Mouse (Mus musculus): ENCODE measurements around the gene Strbp. TPM values are rescaled to one million over a fixed set of nuclear protein-coding genes. Genes with fewer than 3 reads are reported as not detected.

Gene Strbp
- total RNA-seq (2021) (10 to 100 TPM; 57.0 to 61.7 TPM), polyA plus RNA-seq (2012; rRNA removed) (1.5 TPM in 2 replicates)
- long read RNA-seq, transcript Strbp-202 (18 exons, 3,144 nt): major isoform, 32 of 44 reads
- long read RNA-seq, partial matches to known transcripts: 0 of 44 reads
- long read RNA-seq, other reads (novel, unspliced or antisense): 12 of 44 reads

DNA sequence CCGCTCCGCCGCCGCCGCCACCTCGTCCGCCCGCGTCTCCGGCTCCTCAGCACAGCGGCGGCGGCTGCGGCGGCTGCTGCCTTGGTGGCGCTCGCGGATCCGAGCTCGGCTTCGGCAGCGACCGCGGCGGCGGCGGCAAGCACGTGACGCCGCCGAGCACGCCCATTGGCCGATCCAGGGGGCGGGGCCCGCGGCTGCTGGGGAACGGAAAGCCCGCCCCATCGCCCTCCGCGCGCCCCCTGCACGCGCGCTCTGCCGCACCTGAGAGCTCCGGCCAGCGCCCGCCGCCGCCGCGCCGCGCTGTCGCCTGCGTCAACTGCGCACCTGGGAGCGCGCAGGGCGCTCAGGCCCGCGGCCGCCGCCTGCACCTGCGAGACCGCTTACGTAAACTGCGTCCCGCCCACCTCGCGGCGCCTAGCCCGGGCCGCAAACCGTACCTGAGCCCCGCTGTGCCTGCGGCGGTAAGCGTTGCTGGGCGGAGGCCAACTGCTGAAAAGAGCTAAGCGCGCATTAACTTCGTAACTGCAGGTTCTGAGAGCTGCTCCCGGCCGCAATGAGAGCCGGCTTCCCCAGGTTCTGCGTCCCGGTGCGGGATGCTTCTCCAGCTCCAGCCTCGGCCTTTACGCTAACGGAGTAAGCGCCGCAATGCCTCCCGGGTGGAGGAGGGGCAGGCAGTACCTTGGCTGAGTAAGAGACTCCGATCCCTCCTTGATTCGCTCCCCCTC lies at the start of gene Strbp:
TSS of gene Strbp (minus strand) at position 630 of the 725 bp plus-strand sequence.
- peak; percentile 96 for DNase-seq

DNA sequence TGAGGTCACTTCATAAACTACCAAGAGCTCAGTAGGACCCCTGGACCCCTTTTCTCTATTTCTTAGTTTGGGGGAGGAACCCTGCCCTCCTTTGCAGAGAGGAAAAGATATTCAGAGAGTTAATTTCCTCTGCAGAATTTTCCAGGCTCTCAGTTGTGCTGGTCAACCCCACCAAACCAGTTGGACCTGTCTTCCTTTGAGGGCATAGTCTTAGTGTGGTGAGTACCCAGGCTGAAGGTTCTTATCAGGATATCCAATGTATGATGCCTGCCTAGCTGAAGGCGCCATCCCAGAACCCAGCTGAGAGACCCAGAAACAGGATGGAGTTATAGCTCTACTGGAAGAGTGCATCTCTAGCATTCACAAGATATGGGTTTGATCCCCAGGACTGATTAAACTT lies 47.5 kb upstream of the Strbp start:
- no peak for DNase-seq

DNA sequence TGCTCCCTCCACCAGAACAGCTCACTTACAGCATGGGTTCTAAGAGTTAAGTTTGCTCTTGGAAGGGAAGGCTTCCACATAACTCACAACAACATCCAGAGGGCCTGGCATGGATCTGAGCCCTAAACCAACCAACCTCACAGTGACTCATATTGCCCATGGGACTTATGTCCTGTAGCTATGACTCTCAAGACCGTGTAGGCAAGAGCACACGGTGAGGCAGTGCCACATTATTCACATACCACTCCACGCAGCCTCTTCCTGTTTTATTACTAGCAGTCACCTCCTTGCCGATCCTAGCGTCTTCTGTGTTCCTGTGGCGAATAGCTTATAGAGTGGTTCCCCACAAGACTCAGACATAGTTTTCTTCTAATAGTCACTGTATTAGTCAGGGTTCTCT lies 45.7 kb upstream of the Strbp start:
- no peak for DNase-seq

DNA sequence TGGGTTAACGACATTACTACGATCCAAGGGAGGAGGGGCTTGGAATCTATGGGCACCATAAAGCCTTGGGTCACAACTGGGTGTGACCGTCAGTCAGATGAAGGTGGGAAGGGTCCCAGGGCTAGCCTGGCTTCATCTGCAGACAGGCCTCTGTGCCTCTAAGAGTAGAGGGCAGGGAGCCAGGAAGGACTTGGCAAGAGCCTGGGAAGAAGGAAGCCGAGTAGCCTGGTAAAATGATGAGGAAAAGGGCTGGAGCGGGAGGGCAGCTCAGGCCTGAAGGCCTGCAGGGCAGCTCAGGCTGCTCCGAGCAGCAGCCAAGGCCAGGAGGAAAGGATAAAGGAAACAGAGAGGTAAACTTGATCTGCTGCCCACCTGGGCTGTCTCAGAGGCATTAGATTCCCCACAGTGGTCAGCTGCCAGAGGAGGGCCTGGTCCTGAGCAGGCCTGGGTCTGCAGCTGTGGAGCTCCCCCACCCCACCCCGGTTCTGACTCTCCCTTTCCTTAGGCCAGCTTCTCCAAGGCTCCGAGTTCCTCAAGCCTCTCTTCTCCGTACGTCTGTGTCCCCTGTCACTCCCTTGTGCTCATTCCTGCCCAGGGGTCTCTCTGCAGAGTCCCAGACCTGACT lies 44.9 kb upstream of the Strbp start:
- DNase-seq: peak; percentile 33

DNA sequence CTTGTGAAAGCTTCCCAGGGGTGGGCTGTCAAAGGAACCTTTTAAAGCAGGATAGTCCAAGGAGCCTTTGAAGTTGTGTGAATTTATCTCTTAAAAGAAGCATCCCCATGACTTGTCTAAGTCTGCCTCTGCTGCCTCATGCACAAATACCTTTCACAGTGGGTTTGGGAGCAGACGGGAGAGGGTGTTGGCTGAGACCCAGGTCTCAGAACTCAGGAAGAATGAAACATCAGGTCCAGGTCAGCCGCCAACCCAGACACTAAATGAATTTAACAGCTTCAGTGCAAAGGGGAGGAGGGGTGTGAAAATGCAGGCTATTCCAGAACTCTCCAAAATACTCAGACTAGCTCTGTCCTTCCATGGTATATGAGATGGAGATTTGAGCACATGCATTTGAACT lies 44.2 kb upstream of the Strbp start:
- no peak for DNase-seq

DNA sequence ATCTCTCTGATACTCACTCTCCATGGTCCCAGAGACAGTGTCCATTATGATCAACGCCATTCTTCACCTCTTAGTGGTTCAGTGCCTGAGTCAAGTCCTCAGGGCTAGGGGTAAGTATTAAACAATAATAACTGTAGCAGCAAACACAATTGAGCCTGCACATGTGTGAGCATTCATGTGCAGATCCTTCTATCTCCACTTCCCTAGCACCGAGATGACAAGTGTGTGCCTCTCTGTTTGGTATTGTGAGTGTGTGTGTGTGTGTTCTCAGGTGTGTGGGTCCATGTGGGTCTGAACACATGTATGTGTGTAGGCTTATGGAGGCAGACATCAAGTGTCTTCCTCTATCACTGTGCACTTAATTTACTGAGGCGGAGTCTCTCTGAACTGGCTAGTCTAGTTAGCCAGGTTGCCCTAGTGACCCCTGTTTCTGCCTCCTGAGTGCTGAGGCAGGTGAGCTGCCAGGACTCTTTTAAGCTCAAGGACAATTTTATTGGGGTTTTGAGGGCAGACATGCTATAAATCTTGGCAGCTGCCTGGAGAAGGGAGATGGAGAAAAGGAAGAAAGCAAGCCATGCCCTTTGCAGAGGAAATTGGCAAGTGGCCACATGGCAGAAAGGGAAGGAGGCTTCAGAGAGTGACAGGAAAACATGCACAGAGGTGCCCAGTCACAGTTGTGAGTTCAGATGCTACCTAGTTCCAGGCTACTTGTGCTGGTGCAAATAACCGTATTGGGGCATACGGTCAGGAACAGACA lies 42.8 kb upstream of the Strbp start:
- no peak for DNase-seq

DNA sequence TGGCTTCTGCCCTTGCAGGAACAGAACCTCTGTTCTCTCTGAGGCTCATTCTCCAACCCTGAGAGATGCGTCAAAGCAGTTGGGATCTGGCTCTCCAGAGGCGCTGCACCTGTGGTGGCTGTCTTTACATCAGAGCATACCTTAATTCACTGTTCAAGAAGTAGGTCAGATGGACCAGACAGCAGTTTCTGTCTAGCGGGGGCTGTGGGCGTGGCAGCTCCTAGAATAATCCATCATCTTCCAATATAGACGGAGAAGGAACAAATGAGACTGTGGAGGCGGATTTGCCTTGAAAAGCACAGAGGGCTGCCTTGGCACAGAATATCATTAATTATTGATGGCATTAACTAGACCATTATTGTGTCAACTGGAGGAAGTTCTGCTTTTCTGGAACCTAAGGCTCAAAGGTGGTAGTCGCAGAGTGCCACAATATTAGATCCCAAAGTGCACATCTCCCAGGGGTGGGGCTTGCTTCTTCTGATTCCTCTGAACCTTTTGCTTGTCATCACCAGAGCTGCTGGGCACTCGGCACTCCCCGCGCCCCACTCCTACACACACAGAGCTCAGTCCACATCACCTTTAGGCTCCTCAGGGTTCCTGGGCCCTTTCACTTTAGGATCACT lies 41.2 kb upstream of the Strbp start:
- DNase-seq: no peak

DNA sequence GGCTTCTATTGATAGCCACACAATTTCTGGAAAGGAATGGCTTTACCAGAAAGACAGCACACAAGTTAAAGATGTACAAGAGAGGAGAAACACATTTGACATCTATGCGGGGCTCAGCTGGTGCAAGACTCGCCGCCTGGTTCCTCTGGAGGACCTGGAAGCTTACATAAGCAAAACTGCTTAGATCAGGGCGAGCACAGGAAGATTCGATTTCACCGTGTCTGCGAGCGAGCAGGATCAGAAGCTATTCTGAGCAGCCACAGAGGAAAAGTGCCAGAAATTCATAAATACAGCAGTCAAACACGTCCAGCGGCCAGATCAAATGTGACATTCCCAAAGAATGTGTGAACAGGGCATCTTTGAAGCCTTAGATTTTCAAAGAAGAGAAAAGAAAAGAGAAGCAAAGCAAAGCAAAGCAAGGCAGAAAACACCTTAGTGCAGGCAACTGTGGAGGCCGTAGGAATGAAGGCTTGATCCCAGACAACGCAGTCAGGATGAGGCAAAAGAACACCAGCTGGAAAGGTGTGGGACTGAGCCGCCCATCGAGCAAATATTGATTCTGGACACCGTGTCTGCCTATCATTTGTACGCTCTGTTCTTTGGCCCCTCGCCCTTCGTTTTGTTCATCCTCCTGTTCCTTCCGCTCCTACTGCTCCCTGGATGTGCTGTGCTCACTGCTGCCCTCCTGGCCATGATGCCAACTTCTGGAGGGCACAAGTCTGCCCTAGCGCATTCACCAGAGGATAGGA lies 38.3 kb upstream of the Strbp start:
- DNase-seq: no peak

DNA sequence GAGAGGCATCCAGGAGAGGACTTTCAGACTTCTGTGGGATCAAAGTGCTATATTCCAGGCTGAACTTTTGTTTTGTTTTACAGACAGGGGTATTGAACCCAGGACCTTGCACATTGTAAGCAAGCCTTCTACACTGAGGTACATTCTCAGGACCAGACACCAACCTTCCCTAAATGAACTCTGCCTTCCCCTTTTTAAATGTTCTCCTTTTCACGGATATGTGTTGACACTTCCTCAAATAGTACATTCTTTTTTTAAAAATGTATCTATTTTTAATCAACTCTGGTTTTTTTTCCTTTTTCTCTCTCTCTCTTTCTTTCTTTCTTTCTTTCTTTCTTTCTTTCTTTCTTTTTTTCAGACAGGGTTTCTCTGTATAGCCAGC lies 32.1 kb upstream of the Strbp start:
- no peak for DNase-seq

DNA sequence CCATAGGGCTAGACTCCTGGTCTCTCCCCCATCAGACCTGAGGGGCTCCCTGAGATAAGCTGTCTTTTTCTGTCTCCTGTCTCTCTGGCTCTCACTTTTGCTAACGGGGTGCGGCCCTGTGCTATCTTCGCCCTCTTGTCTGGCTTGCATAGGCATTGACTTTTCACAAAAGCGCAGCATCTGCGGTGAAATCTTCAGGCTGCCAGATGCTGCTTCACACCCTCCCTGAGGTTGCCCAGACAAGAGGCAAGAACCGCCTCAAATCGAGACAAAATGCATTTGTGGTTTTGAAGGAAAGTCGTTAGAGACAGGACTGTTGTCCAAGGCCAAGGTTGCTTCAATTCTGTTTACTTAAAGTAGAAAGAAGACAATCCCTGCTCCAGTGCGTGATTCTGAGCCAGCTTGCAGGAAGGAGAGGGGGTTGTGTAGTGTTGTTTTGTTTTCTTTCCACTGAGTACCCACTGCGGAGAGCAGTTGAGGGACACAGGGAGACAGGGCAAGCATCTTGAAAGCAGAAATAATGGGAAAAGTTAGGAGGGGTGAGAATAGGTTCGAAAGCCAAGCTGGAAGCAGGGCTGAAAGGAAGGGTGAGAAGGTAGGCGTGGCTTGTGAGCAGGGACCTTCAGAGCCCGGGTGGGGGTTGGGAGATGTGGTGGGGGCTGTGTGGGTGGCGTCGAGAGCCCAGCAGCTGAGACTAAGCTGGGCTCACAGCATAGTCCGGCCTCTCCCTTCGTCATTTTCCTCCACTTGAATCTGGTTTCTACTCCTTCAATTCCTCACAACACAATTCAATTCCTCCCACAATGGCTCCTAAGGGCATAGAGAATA lies 31.5 kb upstream of the Strbp start:
- peak; percentile 49 for DNase-seq

DNA sequence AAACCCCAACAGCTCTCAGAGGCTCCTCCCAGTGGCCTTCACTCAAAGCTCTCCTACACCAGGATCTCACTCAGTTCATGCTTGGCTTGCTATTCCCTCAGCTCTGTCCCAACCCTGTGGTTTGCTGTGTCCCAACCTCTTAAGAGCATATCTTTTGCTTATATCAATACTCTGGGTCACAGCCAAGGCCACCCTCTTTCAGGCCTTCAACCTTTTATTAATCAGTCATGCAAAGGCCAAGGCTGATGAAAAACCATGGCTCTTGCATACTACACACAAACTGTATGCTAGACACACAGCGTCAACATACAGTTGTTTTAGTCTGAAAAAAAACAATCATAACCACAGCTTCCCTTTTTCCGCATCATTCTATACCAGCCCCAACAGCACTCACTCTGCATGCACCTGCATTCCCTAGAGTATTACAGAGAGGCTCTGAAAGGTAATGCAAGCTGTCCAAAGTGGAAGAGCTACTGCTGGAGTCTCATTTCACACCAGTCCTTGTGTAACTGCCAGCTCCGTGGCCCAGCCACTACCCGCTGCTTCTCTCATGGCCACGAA lies 27.7 kb upstream of the Strbp start:
- peak; percentile 84 for DNase-seq

DNA sequence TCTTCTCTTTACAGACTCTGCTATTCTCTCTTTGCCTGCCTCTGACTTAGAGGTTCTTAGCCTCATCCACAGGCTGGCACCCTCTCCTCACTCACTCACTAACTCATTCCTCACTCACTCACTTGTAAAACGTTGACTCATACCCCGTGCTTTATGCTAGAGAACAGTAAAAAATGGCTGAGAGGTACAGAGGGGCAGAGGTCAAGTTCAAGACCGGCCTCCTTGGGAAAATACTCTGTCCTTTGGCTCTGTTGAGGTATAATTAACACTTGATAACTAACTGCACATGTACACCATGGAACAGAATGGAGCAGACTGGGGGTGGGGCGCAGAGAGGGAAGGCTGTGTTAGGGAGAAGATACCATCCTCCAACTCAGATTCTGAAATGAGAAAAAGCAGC lies 20.6 kb upstream of the Strbp start:
- peak; percentile 38 for DNase-seq

DNA sequence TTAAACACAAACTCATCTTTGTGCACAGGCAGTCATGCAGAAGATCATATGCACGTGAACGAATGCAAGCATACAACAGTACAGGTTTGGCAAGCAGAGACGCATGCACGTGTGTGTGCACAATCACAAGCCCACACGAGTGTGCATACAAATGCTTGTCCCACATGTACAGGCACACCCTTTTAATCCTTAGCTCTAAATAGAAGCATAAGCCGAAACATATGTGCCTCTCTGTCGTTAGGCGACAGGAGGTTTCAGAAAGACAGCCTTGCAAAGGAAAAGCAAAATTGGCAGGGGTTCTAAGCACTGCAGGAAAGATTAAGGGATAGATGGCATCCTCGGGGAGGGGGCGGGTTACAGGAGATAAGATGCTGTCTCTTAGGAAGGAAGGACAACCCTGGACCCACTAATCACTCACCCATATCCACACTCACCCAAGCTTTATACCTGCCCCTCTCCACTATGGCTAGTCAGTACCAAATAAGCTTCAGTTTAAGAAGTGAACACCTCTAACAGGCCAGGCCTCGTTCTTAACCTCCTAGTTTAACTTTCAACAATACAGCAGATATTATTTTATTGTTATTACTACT lies 19.9 kb upstream of the Strbp start:
- no peak for DNase-seq

DNA sequence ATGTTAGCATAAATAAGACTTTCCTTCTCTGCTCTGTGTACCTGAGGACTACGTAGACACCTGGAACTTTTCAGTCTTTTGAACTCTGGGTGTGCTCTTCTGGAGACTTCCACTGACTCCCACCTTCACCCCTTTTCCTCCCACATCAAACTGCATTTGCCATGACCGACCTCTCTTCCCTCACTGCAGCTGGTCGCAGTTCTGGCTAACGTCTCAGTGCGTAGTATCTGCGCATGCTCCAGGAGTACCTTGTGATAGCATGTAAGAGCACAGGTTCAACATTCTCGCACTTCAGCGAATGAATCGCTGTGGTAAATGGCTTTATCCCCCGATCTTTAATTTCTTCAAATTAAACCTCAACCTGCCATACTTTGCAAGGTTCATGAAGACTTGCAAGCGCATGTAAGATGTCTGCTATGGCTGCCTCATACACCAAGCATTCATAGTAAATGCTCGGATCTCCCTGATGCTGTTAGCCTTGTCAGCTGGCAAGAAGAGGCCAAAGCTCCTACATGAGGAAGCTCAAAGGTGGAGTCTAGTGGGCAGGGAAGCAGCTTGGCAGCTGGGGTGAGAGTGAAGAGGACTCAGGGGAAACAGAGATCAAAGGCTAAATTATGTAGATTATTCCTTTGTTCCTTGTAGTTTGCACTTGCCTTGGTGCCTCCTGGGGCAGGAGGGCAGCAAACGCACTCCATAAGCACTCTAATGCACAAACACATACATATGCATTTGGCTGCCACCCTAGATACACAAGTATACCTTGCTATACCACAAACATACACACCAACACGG lies 19.2 kb upstream of the Strbp start:
- DNase-seq: no peak

DNA sequence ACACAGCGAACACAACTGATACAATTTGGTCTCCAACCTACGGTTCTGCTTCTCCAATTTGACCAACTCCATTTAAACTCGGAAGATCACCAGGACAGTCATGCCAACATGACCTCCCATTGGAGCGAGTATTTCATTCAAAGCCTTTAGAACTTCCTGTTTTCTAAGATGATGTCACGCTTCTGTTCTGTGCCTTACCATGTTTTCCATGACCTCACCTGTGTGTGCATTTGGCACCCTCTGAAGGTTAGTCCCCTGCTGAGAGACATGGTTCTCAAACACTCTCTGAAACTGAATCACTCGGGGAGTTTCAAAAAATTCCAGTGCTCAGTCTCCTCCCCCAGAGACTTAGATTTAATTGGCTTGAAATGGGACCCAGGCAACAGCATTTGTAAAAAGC lies 12.6 kb upstream of the Strbp start:
- no peak for DNase-seq

DNA sequence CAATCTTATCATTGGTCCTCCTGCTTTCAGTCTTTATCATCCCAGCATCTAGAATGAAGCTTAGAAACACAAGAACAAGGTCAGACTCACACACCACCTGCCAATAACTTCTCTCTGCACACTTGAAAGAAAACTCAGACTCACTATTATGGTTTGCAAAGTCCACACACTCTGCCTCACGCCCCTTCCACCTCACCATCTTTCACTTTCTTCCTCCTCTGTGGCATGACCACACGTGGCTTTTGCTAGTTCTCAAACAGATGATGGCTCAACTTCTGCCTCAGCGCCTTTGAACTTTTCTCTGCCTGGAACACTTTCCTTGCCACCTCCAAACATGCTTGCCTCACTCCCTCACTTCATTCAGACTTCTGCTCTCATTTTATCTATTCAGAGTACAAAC lies 11.7 kb upstream of the Strbp start:
- no peak for DNase-seq

DNA sequence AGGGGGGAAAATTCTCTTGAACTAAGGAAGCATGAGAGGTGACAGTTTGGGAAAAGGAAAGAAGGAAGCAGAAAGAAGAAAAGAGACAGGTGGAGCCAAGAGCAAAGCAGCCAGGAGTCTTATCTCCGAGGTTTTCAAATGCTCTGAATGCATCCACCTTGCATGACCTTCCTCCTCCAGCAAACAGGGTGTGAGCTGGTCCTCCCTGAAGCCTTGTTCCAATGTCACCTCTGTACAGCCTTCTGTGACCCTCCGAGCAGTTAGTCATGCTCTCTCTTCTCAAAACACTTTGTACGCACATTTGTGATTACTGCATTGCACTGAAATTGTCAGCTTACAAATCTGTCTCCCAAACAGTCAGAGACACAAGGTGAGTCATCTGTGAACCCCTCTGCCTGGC lies 9.4 kb upstream of the Strbp start:
- DNase-seq: no peak

DNA sequence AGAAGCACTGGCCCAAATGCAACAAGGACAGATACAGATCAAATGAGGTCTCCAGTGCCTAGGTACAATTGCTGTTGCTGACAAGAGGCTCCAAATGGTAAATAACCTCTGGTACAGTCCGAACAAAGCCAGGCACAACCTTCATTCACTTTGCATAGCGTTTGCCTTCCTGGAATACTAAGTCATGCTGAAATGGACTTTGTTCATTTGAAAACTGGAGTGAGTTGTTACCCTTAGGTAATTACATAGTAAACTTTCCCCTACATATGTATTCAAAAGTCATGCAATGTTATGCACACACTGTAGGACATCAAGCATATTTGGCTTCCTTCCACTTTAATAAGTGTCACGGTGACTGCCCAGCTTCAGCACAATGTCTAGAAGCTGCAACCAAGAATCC lies 5.2 kb upstream of the Strbp start:
- no peak for DNase-seq

DNA sequence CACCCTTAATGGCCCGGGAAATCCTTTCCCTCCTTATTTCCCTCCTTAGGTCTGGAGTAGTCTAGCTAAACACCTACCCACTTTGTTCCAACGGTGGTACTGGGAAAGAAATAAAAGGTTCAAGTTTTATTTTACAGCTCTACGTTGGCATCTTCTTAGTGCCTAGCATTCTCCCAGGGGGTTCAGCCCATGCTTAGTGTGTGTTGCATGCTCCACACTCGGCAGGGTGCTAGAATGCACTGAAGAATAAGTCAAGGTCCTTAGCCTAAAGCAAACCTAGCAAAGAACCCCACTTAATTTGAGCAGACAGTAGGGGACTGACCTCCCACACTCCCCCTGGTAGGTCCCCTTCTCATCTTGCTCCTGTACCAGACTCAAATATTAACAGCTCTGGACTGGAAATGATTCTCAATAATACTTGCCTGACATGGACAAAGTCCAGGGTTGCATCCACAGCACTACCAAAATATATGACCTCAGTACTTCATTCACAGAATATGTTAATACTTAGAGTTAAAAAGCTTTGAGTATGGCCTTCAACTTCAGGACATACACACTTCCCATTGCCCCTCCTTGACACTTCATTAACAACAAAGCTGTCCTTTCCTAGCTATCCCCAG lies 592 bp upstream of the Strbp start:
- peak; percentile 21 for DNase-seq
